Mouse (Mus musculus) brain, embryonic 14.5 days (tissue): ENCODE results near the gene Wdr25.

Experiments
- CTCF ChIP-seq: fragments of 200-500 bp; IDR thresholded peaks from 2 replicates; pipeline ENCODE4 v1.5.1; 2012; ENCODE audit warnings: inconsistent platforms, mild to moderate bottlenecking, moderate library complexity, borderline replicate concordance; ENCODE audit not compliant: insufficient read depth, insufficient read length; ENCODE audit errors: extremely low read depth
- POLR2A ChIP-seq: fragments of 200-500 bp; IDR thresholded peaks from 2 replicates; pipeline ENCODE4 v1.6.1; 2012; ENCODE audit warnings: mild to moderate bottlenecking, inconsistent platforms, borderline replicate concordance; ENCODE audit not compliant: poor library complexity, insufficient read depth, insufficient read length, severe bottlenecking; ENCODE audit errors: extremely low read depth

GRCm38 (mm10) chr12:108850886-108851285 lies 42.5 kb upstream of the Wdr25 start:
- TF ChIP-seq CTCF (no peak), POLR2A (no peak)
